Mouse (Mus musculus) midbrain, embryonic 13.5 days (tissue): ENCODE measurements around the gene Fchsd2. TPM values are rescaled to one million over a fixed set of nuclear protein-coding genes. Genes with fewer than 3 reads are reported as not detected.

Experiments
- ATAC-seq: fragments of 200-750 bp; cut with Nextera tagmentation; 2 replicates; pipeline ENCODE4 v1.8.0; 2017; ENCODE audit warnings: mild to moderate bottlenecking, moderate TSS enrichment, moderate library complexity
- H3K27ac ChIP-seq: fragments of 300-500 bp; sonication (generic); 2 replicates; pipeline ENCODE4 v1.5.1; 2015; ENCODE audit warnings: inconsistent platforms, mild to moderate bottlenecking, moderate library complexity
- H3K27me3 ChIP-seq: fragments of 300-500 bp; sonication (generic); 2 replicates; pipeline ENCODE4 v1.6.1; 2015; ENCODE audit warnings: mild to moderate bottlenecking, inconsistent platforms
- H3K36me3 ChIP-seq: fragments of 300-500 bp; sonication (generic); 2 replicates; pipeline ENCODE4 v1.6.1; 2015; ENCODE audit warnings: mild to moderate bottlenecking, inconsistent platforms
- H3K4me1 ChIP-seq: fragments of 300-500 bp; sonication (generic); replicated peaks from 2 replicates; pipeline ENCODE4 v1.6.1; 2015; ENCODE audit warnings: inconsistent platforms
- H3K4me2 ChIP-seq: fragments of 300-500 bp; sonication (generic); replicated peaks from 2 replicates; pipeline ENCODE4 v1.6.1; 2015; ENCODE audit warnings: moderate library complexity, mild to moderate bottlenecking, inconsistent platforms
- H3K4me3 ChIP-seq: fragments of 300-500 bp; sonication (generic); replicated peaks from 2 replicates; pipeline ENCODE4 v1.5.1; 2015; ENCODE audit warnings: mild to moderate bottlenecking, inconsistent platforms
- H3K9ac ChIP-seq: fragments of 300-500 bp; sonication (generic); replicated peaks from 2 replicates; pipeline ENCODE4 v1.6.1; 2015; ENCODE audit warnings: mild to moderate bottlenecking, inconsistent platforms
- H3K9me3 ChIP-seq: fragments of 300-500 bp; sonication (generic); 2 replicates; pipeline ENCODE4 v1.6.1; 2016; ENCODE audit warnings: mild to moderate bottlenecking, inconsistent platforms
- WGBS: fragments of 180-500 bp; shearing (Covaris S2); methylation state at CpG from one replicate; pipeline ENCODE4 v1.1.7; 2015; 5-methylcytosine and 5-hydroxymethylcytosine counted together
- polyA plus RNA-seq: library from polyadenylated mRNA; unstranded; fragments of >200 nt; fragmentation: Nextera tagmentation; extraction: Ambion mirVana; gene quantifications from 2 replicates; pipeline ENCODE4 v1.2.1, GENCODE M21; 2015

The Fchsd2 gene
- polyA plus RNA-seq, 1 experiment from 2014 or later: 37.5 TPM

DNA sequence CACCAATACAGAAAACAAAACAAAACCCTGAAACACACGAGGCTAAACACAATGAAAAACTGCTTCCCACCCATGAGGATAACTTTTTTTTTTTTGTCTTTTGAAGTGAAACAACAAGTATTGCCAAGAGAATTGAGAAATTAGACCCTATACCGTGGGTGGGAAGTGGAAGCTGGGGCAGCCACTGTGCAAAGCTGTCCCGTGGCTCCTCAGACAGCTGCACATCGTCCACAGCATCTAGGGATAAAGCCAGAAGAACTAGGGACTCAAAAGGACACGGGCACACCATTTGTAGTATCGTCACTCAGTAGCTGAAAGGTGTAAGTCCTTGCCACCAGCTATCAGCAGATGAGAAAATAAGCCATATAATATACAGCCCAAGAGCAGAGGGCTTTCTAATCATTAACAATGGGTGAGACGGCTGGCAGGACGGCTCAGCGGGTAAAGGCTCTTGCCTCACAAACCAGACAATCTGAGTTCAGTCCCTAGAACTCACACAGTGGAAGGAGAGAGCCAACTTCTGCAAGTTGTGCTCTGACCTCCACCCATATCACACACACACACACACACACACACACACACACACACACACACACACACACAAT is 9.0 kb upstream of the Fchsd2 start:
- Histone ChIP-seq H3K27ac (no peak overlapping the region), H3K4me3 (no peak overlapping the region), H3K9me3 (no peaks in the 10 kb centered on the region), H3K4me2 (no peak overlapping the region), H3K4me1 (no peaks in the 10 kb centered on the region), H3K9ac (no peak overlapping the region), H3K36me3 (no peaks in the 10 kb centered on the region), H3K27me3 (no peaks in the 10 kb centered on the region)
- no peak for ATAC-seq
- WGBS: 71% methylated on average over 9 of the region's 9 CpGs

DNA sequence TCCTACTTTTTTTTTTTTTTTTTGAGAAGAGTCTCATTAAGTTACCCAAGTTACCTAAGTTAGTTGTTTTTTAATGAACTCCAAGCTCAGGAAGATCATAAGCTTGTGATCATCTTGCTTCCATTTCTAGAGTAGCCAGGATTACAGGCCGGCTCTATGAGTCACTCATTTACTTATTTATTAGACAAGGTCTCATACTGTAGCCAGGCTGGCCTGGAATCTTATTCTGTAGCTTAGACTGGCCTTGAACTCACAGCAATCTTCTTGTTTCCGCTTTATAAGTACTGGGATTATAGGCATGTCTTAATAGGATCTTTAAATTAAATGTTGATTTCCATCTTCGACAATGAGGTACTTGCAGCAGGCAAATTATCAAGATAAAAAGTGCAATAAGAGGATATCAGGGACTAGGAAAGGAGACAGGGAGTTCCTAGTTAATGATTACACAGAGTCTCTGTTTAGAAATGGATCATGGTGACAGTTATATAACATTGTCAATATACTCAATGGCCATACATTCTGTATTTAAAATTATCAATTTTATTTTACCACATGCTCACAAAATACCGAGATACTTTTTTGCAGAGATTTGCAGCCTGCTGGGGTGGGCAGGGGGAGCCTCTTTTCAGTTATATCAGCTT is 7.7 kb upstream of the Fchsd2 start:
- Histone ChIP-seq H3K9me3 (no peaks in the 10 kb centered on the region), H3K4me1 (no peaks in the 10 kb centered on the region), H3K36me3 (no peaks in the 10 kb centered on the region), H3K9ac (no peak overlapping the region), H3K27ac (no peak overlapping the region), H3K4me2 (no peak overlapping the region), H3K4me3 (no peak overlapping the region), H3K27me3 (no peaks in the 10 kb centered on the region)
- WGBS: 84% methylated on average over 4 of the region's 4 CpGs
- no peak for ATAC-seq

DNA sequence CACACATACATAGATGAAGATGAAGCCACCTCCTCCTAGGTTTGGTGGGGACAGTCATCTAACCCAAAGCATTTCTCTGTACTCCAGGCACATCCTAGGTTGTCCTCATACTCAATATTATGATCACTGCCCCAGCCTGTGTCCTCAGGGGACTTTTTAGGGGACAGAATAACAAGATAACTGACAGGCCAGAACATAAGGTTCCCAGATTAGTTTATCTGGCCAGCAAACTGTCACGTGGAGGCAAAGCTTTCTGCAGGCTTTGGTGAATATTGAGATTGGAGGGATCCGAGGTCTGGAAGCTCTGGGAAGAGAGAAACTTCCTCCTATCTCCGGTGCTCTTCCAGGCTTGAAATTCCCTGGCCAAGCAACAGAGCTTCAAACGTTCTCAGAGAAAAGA is 6.9 kb upstream of the Fchsd2 start:
- no peak for ATAC-seq
- H3K36me3 ChIP-seq: no peaks in the 10 kb centered on the region
- H3K9me3 ChIP-seq: no peaks in the 10 kb centered on the region
- no peak overlapping the region for H3K4me2 ChIP-seq
- 73% methylated on average over 4 of the region's 4 CpGs for WGBS
- no peak overlapping the region for H3K27ac ChIP-seq
- no peaks in the 10 kb centered on the region for H3K4me1 ChIP-seq
- no peak overlapping the region for H3K9ac ChIP-seq
- no peaks in the 10 kb centered on the region for H3K27me3 ChIP-seq
- H3K4me3 ChIP-seq: no peak overlapping the region

DNA sequence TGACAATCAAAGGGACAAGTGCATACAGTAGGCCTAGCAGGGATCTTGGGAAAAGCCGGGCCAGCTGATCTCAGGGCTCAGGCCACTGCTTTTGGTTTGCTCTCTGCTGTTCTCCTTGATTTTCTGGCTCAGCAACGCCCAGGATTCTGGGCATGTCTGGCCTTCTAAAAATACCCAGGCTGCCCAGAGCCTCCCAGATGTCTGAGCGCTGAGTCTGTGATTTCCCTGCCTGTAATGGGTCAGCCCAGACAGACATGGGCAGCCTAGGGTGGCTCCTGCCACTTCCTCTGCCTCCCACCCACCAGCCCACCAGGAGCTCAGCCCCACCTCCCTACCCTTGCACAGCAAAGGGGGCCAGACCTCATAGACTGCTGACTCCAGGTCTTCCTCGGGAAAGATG is 4.0 kb upstream of the Fchsd2 start:
- no peak overlapping the region for H3K9ac ChIP-seq
- WGBS: 79% methylated on average over 4 of the region's 4 CpGs
- H3K4me3 ChIP-seq: no peak overlapping the region
- no peaks in the 10 kb centered on the region for H3K27me3 ChIP-seq
- no peaks in the 10 kb centered on the region for H3K9me3 ChIP-seq
- no peak overlapping the region for H3K27ac ChIP-seq
- no peaks in the 10 kb centered on the region for H3K36me3 ChIP-seq
- ATAC-seq: no peak
- no peak overlapping the region for H3K4me2 ChIP-seq
- H3K4me1 ChIP-seq: no peaks in the 10 kb centered on the region

DNA sequence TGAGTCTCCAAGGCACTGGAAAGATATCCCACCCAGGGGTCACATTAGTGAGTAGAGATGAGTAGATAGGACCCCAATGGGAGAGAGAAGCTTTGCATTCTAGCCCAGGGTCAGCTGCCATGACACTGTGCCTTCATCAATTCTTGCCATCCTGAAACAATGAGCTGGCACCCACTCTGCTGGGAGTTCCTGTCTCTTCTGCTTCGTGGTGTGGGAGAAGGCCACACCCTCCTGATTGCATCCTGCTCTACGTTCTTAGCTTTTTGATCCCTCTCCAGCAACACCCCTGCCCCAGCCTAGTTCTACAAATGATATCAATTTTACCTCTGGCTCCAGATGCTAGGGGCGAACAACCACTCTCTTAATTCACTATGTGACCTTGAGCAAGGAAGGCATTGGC is 3.4 kb upstream of the Fchsd2 start:
- Histone ChIP-seq H3K4me3 (no peak overlapping the region), H3K9ac (no peak overlapping the region), H3K9me3 (no peaks in the 10 kb centered on the region), H3K27ac (no peak overlapping the region), H3K4me2 (no peak overlapping the region), H3K36me3 (no peaks in the 10 kb centered on the region), H3K27me3 (no peaks in the 10 kb centered on the region), H3K4me1 (no peaks in the 10 kb centered on the region)
- no peak for ATAC-seq
- 81% methylated on average over 3 of the region's 3 CpGs for WGBS

DNA sequence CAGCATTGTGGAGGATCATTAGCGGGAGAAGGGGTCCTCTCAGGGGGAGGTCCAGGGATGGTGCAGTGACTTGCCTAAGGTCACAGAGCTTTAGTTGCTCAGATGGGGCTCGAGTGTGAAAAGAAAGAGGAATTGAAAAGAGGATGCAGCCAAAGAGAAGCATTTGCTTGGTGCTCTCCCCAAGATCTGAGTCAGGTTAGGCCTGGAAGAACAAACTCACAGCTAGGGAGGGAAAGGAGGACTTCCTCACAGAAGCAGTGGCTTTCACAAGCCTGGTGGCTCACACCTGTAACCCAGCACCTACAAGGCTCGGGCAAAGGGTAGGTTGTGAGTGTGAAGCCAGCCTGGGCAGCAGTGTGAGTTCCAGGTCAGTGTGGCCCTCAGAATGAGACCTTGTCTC is 568 bp downstream of the Fchsd2 start:
- Histone ChIP-seq H3K36me3 (no peaks in the 10 kb centered on the region), H3K9ac (no peak overlapping the region), H3K4me2 (no peak overlapping the region), H3K4me1 (no peaks in the 10 kb centered on the region), H3K4me3 (no peak overlapping the region), H3K9me3 (no peaks in the 10 kb centered on the region), H3K27me3 (no peaks in the 10 kb centered on the region), H3K27ac (no peak overlapping the region)
- 74% methylated on average over 3 of the region's 3 CpGs for WGBS
- no peak for ATAC-seq

DNA sequence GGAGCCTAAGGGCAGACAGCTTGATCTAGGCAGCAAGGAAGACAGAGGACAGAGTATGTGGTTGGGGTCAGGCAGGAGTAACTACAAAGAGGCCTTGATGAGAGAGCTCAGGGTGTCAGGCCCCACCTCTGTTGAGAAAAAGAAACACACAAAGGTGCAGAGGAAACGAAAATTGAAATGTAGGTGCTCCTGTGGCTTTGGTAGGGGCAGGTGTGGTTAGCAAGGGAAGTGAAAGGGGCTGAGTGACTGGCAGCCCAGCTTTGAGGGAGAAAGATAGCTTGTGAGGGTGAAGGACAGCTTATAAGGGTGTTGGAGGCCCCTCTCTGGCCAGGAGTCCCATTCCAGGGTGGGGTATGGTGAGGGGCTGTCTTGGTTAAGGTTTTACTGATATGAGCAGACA is 2.1 kb downstream of the Fchsd2 start:
- Histone ChIP-seq H3K36me3 (no peaks in the 10 kb centered on the region), H3K4me2 (no peak overlapping the region), H3K27ac (no peak overlapping the region), H3K9me3 (no peaks in the 10 kb centered on the region), H3K4me1 (no peaks in the 10 kb centered on the region), H3K9ac (no peak overlapping the region), H3K27me3 (no peaks in the 10 kb centered on the region), H3K4me3 (no peak overlapping the region)
- WGBS: 64% methylated on average over 1 of the region's 1 CpGs
- ATAC-seq: no peak

DNA sequence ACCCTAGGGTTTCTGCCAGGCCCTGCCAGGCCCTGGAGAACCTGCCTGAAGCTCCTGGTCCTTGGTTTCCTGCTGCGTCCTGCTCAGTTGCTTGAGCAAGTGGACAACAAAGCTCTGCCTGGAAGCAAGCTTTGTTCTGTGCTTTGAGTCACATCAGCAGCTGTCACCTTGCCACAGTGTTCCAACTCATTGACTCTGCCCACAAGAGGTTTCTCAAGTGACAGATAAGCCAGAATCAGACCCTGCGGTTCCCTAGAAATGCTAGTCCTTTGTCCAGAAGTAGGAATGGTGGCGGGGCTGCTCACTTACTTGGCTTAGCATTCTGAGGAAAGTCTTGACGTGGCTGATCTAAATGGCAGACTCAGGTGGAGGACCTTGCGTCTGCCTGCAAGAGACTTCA is 2.9 kb downstream of the Fchsd2 start:
- no peak for ATAC-seq
- H3K27me3 ChIP-seq: no peaks in the 10 kb centered on the region
- H3K36me3 ChIP-seq: no peaks in the 10 kb centered on the region
- no peaks in the 10 kb centered on the region for H3K9me3 ChIP-seq
- WGBS: 70% methylated on average over 5 of the region's 5 CpGs
- H3K4me1 ChIP-seq: no peaks in the 10 kb centered on the region
- no peak overlapping the region for H3K27ac ChIP-seq
- H3K9ac ChIP-seq: no peak overlapping the region
- no peak overlapping the region for H3K4me3 ChIP-seq
- H3K4me2 ChIP-seq: no peak overlapping the region

DNA sequence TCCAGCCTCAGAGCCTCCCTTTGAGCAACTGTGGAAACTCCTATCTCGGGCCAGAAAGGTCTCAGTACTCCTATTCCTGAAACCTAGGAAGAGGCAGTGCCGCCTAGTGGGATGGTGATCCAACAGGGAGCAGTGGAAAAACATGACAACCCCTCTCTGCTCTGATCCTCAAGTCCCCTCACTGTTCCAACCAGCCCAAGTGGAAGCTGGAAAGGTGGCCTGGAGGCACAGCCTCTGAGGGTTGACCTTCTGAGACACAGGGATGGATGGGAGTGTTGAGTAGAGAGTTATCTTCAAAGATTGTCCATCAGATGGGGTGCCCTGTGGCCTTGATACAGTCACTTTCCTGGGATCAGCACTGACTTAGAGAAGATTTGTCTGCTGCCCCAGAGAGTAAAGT is 3.9 kb downstream of the Fchsd2 start:
- ATAC-seq: no peak

DNA sequence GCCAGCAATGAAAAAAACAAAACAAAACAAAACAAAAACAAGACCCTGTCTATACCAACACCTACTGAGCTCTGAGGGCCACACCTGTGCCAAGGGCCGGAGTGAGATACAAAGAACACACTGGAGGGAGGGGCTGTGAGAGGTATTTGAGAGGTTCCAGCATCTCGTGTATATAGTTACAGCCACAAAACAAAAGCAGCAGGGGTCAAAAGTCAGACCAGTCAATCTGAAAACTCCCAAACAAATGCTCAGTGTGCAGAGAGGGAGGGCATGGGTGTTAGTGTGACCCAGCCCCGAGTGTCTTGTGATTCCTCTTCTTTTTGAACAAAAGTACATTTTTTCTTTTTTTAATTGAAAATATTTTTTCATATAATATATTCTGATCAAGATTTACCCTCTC is 4.4 kb downstream of the Fchsd2 start:
- Histone ChIP-seq H3K4me2 (no peak overlapping the region), H3K27me3 (no peaks in the 10 kb centered on the region), H3K36me3 (no peaks in the 10 kb centered on the region), H3K27ac (no peak overlapping the region), H3K9me3 (no peaks in the 10 kb centered on the region), H3K4me3 (no peak overlapping the region), H3K4me1 (peaks cover 8% of the 10 kb centered on the region), H3K9ac (no peak overlapping the region)
- no peak for ATAC-seq
- WGBS: 55% methylated on average over 3 of the region's 3 CpGs

More for the DNA sequence above, 3.9 kb downstream of the Fchsd2 start:
- Histone ChIP-seq H3K27ac (no peak overlapping the region), H3K27me3 (no peaks in the 10 kb centered on the region), H3K4me2 (no peak overlapping the region), H3K9me3 (no peaks in the 10 kb centered on the region), H3K36me3 (no peaks in the 10 kb centered on the region), H3K9ac (no peak overlapping the region), H3K4me1 (peaks cover 7% of the 10 kb centered on the region), H3K4me3 (no peak overlapping the region)
- WGBS: 87% methylated on average over 2 of the region's 2 CpGs

DNA sequence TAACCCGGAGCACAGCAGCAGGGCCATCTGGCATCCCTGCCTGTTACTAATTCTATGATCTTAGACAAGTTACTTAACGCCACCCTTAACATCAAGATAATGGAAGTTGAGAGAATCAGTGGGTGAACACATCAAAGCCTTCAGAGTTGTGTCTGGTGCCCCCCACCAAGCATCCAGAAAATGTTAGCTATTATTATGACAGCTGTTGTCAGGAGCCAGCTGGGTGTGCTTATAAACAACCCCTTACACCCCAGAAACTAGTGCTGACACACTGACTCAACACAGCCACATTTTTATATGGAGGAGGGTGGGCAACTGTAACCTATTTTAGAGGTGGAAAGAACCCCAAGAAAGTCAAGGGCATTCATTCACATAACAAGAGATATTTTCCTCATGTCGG is 7.3 kb downstream of the Fchsd2 start:
- Histone ChIP-seq H3K4me2 (no peak overlapping the region), H3K9ac (no peak overlapping the region), H3K27me3 (no peaks in the 10 kb centered on the region), H3K4me3 (no peak overlapping the region), H3K36me3 (no peaks in the 10 kb centered on the region), H3K9me3 (no peaks in the 10 kb centered on the region), H3K27ac (no peak overlapping the region), H3K4me1 (peaks cover 12% of the 10 kb centered on the region)
- ATAC-seq: no peak
- WGBS: 77% methylated on average over 3 of the region's 3 CpGs

DNA sequence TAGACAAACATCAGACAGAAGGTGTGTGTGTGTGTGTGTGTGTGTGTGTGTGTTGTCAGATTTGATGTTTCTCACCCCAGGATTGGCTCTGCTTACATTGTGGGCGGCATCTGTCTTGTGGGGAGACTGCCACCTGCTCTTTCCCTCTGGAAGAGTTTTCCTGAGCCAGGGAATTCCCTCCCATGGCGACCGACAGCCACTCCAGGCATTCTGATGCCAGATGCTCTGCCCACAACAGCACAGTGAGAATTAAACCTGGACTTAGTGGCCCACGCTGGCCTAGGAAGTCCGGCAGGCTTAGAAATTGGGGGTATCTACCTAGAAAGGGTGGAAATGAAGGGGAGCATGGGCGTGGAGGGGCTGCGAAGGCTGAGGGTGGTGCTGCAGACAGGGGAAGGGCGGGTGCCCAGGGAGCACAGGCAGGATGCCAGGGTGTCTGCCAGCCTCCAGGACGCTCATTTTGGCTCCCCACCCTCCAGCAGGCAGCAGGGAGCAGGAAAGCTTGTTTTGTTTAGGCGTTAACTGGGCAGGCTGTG is 8.6 kb downstream of the Fchsd2 start:
- no peak overlapping the region for H3K4me2 ChIP-seq
- no peak overlapping the region for H3K4me3 ChIP-seq
- peak; percentile 67 for ATAC-seq
- H3K36me3 ChIP-seq: no peaks in the 10 kb centered on the region
- H3K27ac ChIP-seq: peak overlapping the region; percentile 65
- H3K27me3 ChIP-seq: no peaks in the 10 kb centered on the region
- H3K4me1 ChIP-seq: peaks cover 12% of the 10 kb centered on the region
- H3K9ac ChIP-seq: no peak overlapping the region
- no peaks in the 10 kb centered on the region for H3K9me3 ChIP-seq
- WGBS: 53% methylated on average over 10 of the region's 10 CpGs

DNA sequence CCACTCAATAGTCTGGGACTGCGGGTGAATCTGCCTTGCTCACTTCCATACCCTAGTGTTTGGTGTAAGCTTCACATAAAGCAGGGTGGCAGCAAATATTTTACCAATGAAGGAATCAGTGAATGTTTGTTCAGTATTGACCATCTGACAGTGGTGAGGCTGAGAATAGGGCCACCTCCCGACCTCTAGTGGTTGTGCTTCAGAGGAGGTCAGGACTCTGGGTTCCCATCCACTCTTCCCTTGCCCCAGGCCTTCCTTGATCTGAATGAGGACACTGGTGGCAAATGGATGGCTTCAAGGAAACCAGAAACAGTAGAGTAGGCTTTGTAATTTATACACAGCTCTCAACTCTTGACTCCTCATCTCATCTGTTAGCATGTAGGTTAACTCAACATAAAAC is 14.0 kb downstream of the Fchsd2 start:
- Histone ChIP-seq H3K9ac (no peak overlapping the region), H3K4me2 (no peak overlapping the region), H3K36me3 (peaks cover 6% of the 10 kb centered on the region; the same call in 1 of the 2 replicates), H3K9me3 (no peaks in the 10 kb centered on the region), H3K4me3 (no peak overlapping the region), H3K27me3 (no peaks in the 10 kb centered on the region), H3K27ac (no peak overlapping the region), H3K4me1 (peaks cover 27% of the 10 kb centered on the region)
- 63% methylated on average over 2 of the region's 2 CpGs for WGBS
- no peak for ATAC-seq
